Mouse (Mus musculus) embryonic fibroblast, embryonic 13.5 days (primary cell): ENCODE results near the gene Pik3r1.

Experiments
- CTCF ChIP-seq: IDR thresholded peaks from 2 replicates; pipeline ENCODE4 v1.5.1; 2011; ENCODE audit warnings: mild to moderate bottlenecking, control low read depth, low read length, moderate library complexity, borderline replicate concordance; ENCODE audit not compliant: insufficient read depth
- POLR2A ChIP-seq: IDR thresholded peaks from 2 replicates; pipeline ENCODE4 v1.6.1; 2011; ENCODE audit warnings: low read depth, mild to moderate bottlenecking, control low read depth, low read length, moderate library complexity

DNA sequence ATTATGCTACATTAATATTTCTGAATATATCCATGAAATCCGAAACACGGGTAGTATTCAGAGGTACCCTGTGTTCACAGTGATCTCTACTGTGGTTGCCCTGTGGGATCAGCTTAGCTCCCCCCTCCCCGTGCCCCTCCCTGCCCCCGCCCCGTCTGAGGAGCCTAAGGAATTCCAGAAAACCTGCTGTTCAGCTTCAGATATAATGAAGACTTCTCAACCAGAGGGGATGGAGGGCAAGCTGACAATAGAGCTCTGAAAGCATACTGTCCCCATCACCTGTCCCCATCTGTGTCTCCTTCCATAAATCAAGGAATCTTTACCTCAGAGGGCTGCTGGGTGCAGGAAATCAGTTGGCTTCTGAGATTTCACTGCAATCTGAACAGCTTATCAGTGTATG is 70.6 kb downstream of the Pik3r1 start:
- TF ChIP-seq CTCF (no peak), POLR2A (no peak)
